Mouse (Mus musculus) olfactory bulb, adult 2 months (tissue): Measurements from ENCODE around the gene Plxnb2.

ENCODE experiments used
- CTCF ChIP-seq: fragments of 200-500 bp; IDR thresholded peaks from 2 replicates; pipeline ENCODE4 v1.5.1; 2012; ENCODE audit warnings: low read depth, mild to moderate bottlenecking, low read length, moderate library complexity; ENCODE audit not compliant: insufficient read depth
- POLR2A ChIP-seq: fragments of 200-500 bp; IDR thresholded peaks from 2 replicates; pipeline ENCODE4 v1.6.1; 2012; ENCODE audit warnings: mild to moderate bottlenecking, low read depth, low read length, moderate library complexity; ENCODE audit not compliant: insufficient read depth

DNA sequence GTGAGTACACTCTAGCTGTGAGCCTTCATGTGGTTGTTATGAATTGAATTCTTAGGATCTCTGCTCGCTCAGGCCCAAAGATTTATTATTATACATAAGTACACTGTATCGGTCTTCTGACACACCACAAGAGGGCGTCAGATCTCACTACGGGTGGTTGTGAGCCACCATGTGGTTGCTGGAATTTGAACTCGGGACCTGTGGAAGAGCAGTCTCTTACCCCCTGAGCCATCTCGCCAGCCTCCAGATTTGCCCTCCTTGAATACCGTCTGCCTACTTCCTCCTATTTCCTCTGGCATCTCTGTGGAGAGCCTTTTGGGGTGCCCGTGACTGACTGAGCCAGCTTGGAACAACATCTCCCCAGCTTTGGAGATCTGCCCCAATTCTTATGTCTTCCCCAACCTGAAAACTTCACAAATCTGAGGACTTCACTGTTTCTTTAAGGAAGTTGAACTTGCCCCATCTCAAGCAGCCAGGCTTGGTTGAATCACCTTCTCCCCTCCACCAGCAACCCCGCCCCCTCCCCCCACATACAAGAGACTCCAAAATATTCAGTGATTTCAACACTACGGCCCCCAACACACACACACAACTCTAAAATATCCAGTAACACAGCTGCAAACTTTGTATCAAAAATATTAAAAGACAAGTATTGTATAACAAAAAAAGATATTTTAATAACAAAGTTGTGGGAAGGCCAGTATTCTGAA, 1.1 kb upstream of the Plxnb2 start:
- TF ChIP-seq CTCF (no peak), POLR2A (no peak)
